Mouse (Mus musculus): ENCODE results near the gene Zfp619. TPM values are rescaled to one million over a fixed set of nuclear protein-coding genes. Genes with fewer than 3 reads are reported as not detected.
"Not testable (repeated sequence)": the region's sequence is repeated elsewhere in the genome, so short reads cannot be mapped to it uniquely, and the experiment has no call there.

Gene Zfp619
- total RNA-seq, 2 experiments from 2014 or later: 2.6 to 4.7 TPM

DNA sequence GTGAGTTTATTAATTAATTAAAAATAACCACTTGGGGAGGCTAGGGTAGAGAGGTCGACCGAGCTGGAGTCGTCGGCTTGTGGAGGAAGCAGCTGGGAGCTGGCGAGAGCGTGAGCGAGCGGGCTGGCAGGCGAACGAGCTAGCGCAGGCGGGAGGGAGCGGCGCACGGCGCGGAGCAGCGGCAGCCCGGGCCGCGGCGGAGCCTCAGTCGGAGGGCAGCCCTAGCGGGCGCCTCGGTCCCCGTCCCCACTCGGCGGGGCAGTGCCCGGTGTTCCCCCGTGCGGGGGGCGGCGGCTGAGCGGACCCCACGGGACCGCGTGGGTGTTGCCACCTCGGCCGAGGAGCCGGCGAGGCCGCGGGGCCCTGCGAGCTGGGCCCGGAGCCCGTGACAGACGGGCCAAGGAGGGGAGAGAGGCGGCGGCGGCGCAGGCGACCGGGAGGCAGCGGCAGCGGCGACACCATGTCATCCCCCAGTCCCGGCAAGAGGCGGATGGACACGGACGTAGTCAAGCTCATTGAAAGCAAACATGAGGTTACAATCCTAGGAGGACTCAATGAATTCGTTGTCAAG lies 71.0 kb downstream of the Zfp619 start:
- ATAC-seq (ENCODE audit: poor library complexity, severe bottlenecking): peak; percentile 88

DNA sequence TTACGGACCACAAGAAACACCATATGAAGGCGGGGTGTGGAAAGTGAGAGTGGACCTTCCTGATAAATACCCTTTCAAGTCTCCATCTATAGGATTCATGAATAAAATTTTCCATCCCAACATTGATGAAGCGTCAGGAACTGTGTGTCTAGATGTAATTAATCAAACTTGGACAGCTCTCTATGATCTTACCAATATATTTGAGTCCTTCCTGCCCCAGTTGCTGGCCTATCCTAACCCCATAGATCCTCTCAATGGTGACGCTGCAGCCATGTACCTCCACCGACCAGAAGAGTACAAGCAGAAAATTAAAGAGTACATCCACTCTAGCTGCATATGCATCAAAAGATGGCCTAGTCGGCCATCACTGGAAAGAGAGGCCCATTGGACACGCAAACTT lies 71.5 kb downstream of the Zfp619 start:
- ATAC-seq (ENCODE audit: poor library complexity, severe bottlenecking): not testable (repeated sequence)

Other genes starting within 250 kb of the Zfp619 start
- not detected in 2 replicates for gene Gm5114, start 104.6 kb upstream of the Zfp619 start, total RNA-seq (2015)
- not detected in 2 replicates for gene Gm5114, start 104.6 kb upstream of the Zfp619 start, total RNA-seq (2017)